ENCODE assay signal across 9 mouse cellular contexts in the genomic region with DNA sequence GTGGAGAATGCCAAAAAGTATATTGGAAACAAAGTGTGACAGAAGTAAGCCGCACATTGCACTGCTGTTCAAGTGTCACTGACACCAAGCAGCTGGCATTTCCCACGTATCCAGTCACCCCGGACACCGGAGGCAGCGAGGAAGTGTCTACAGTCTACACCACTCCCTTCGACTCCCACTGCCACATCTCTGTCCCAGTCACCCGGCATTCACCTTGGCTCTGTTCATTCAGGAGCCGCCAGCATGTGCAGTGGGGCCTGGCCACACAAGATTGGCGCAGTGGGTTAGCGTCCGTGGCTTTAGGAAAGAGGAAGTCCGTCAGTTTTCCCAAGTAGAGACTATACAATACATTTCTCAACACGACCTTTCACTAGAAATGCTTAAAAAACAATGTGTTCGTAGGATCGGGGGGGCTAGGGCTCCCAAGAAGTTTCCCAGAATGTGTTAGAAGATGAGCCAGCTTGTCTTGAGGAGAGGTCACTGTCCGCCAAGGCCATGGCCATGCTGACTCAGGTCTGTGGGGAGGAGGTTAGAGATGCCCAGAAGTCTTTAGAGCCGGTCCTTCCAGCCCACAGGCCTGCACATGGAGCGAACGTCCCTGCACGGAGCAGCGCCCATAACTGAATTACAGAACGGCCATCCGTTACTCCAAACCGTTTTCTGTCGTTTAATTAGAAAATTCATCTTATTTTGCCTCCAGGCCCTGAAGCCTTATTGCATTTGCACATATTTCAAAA.
DNase-seq lines count a peak whose midpoint lies in the region; ATAC-seq lines count a peak whose summit lies in the region.
"Had no signal": no experiment of that assay in that cellular context is flagged by ENCODE, and none has a peak within 500 bp of the region (broad histone marks: within the 10 kb centered on the region; RNA-seq: fewer than 3 reads in every experiment).

No protein-coding gene starts in this region.

- H3K36me3 ChIP-seq in kidney, embryonic 15.5 days: no peaks in the 10 kb centered on the region
- no peaks in the 10 kb centered on the region for H3K36me3 ChIP-seq in embryonic facial prominence, embryonic 12.5 days
- H3K36me3 ChIP-seq in hindbrain, embryonic 13.5 days: no peaks in the 10 kb centered on the region
- no peaks in the 10 kb centered on the region for H3K36me3 ChIP-seq in midbrain, embryonic 15.5 days (replicated peaks)

- H3K4me1 ChIP-seq in kidney, embryonic 15.5 days: peaks cover 51% of the 10 kb centered on the region
- H3K4me1 ChIP-seq in embryonic facial prominence, embryonic 12.5 days: peaks cover 39% of the 10 kb centered on the region
- peaks cover 14% of the 10 kb centered on the region for H3K4me1 ChIP-seq in hindbrain, embryonic 13.5 days (replicated peaks)
- H3K4me1 ChIP-seq in midbrain, embryonic 15.5 days: peaks cover 16% of the 10 kb centered on the region

- whole genome bisulfite sequencing in kidney, embryonic 15.5 days: 69% methylated on average over 25 of the region's 25 CpGs
- 75% methylated on average over 25 of the region's 25 CpGs for WGBS in embryonic facial prominence, embryonic 12.5 days
- WGBS in hindbrain, embryonic 13.5 days: 76% methylated on average over 25 of the region's 25 CpGs
- 77% methylated on average over 25 of the region's 25 CpGs for WGBS in midbrain, embryonic 15.5 days

- H3K9ac ChIP-seq in kidney, embryonic 15.5 days: no peak overlapping the region
- no peak overlapping the region for H3K9ac ChIP-seq in embryonic facial prominence, embryonic 12.5 days
- H3K9ac ChIP-seq in hindbrain, embryonic 13.5 days: 0 out of 2 replicates have a peak overlapping the region, but pooled peaks have one; percentile 9
- H3K9ac ChIP-seq in midbrain, embryonic 15.5 days: no peak overlapping the region

- peak overlapping the region; percentile 28 for H3K27ac ChIP-seq in kidney, embryonic 15.5 days
- peak overlapping the region; percentile 77 for H3K27ac ChIP-seq in embryonic facial prominence, embryonic 12.5 days
- peak overlapping the region; percentile 64; the same call in 1 of the 2 replicates for H3K27ac ChIP-seq in hindbrain, embryonic 13.5 days
- peak overlapping the region; percentile 27 for H3K27ac ChIP-seq in midbrain, embryonic 15.5 days

- H3K4me3 ChIP-seq in kidney, embryonic 15.5 days (replicated peaks): no peak overlapping the region
- no peak overlapping the region for H3K4me3 ChIP-seq in embryonic facial prominence, embryonic 12.5 days
- no peak overlapping the region for H3K4me3 ChIP-seq in hindbrain, embryonic 13.5 days
- H3K4me3 ChIP-seq in midbrain, embryonic 15.5 days: no peak overlapping the region

- H3K27me3 ChIP-seq in kidney, embryonic 15.5 days: no peaks in the 10 kb centered on the region
- no peaks in the 10 kb centered on the region for H3K27me3 ChIP-seq in embryonic facial prominence, embryonic 12.5 days
- peaks cover 27% of the 10 kb centered on the region for H3K27me3 ChIP-seq in hindbrain, embryonic 13.5 days
- no peaks in the 10 kb centered on the region for H3K27me3 ChIP-seq in midbrain, embryonic 15.5 days (replicated peaks)

- no peaks in the 10 kb centered on the region for H3K9me3 ChIP-seq in kidney, embryonic 15.5 days (replicated peaks)
- H3K9me3 ChIP-seq in embryonic facial prominence, embryonic 12.5 days: no peaks in the 10 kb centered on the region
- no peaks in the 10 kb centered on the region for H3K9me3 ChIP-seq in hindbrain, embryonic 13.5 days
- H3K9me3 ChIP-seq in midbrain, embryonic 15.5 days: no peaks in the 10 kb centered on the region

- H3K4me2 ChIP-seq in kidney, embryonic 15.5 days: no peak overlapping the region
- no peak overlapping the region for H3K4me2 ChIP-seq in embryonic facial prominence, embryonic 12.5 days (replicated peaks)
- no peak overlapping the region for H3K4me2 ChIP-seq in hindbrain, embryonic 13.5 days
- no peak overlapping the region for H3K4me2 ChIP-seq in midbrain, embryonic 15.5 days

- no peak for ATAC-seq in kidney, embryonic 15.5 days (replicated peaks; ENCODE audit: low FRiP score)
- no peak for ATAC-seq in embryonic facial prominence, embryonic 12.5 days (ENCODE audit: insufficient number of reproducible peaks, insufficient read depth, low FRiP score, low TSS enrichment)
- ATAC-seq in hindbrain, embryonic 13.5 days (ENCODE audit: low FRiP score): no peak
- ATAC-seq in midbrain, embryonic 15.5 days (replicated peaks): peak; percentile 69; the same call in 1 of the 2 replicates

- no peak for DNase-seq in kidney, postnatal 25 days
- DNase-seq in Muller cell, postnatal 12 days (ENCODE audit: inconsistent ontology term): no peak
- no peak for DNase-seq in ovary, postnatal 14 days (ENCODE audit: low spot score)
- DNase-seq: right cerebral cortex, postnatal 25 days; thymus, adult 2 months had no signal

Comparison
In these comparisons a context has a peak if more than half of its experiments do, and no peak if none do; other contexts are left out.
1. H3K27ac ChIP-seq: peak in every context shown above with its lines; median percentile 77 in embryonic facial prominence, embryonic 12.5 days; 64 in hindbrain, embryonic 13.5 days; 28 in kidney, embryonic 15.5 days; 27 in midbrain, embryonic 15.5 days.